Mouse (Mus musculus): ENCODE data around the gene Ube2o. TPM values are rescaled to one million over a fixed set of nuclear protein-coding genes. Genes with fewer than 3 reads are reported as not detected.

The Ube2o gene
- total RNA-seq, 2 experiments from 2014 or later = 29.1 to 33.8 TPM

- DNase-seq = no peak
These were observed 43.0 kb downstream of the Ube2o start for GRCm38 (mm10) chr11:116538142-116538735.

GRCm38 (mm10) chr11:116537388-116537787 is 43.9 kb downstream of the Ube2o start:
- DNase-seq = no peak

- no peak for DNase-seq
These were observed 44.6 kb downstream of the Ube2o start for GRCm38 (mm10) chr11:116536685-116537084.

GRCm38 (mm10) chr11:116534154-116534865 is 46.9 kb downstream of the Ube2o start:
- DNase-seq = peak; percentile 85

GRCm38 (mm10) chr11:116533341-116534153 is 47.7 kb downstream of the Ube2o start:
- DNase-seq = peak; percentile 49

- peak; percentile 84 for DNase-seq
These were observed 48.4 kb downstream of the Ube2o start for GRCm38 (mm10) chr11:116532810-116533338.

GRCm38 (mm10) chr11:116532262-116532809 is 48.9 kb downstream of the Ube2o start:
- DNase-seq = peak; percentile 52

- DNase-seq = no peak
These were observed 49.7 kb downstream of the Ube2o start for GRCm38 (mm10) chr11:116531371-116532191.

GRCm38 (mm10) chr11:116530187-116531147 is 50.8 kb downstream of the Ube2o start, which contains the start of gene Sphk1:
Gene Sphk1 (plus strand): TSS chr11:116530925.
- no peak for DNase-seq

GRCm38 (mm10) chr11:116528636-116529320 is 52.5 kb downstream of the Ube2o start:
- DNase-seq = no peak

- DNase-seq = peak; percentile 72
These were observed 57.5 kb downstream of the Ube2o start for GRCm38 (mm10) chr11:116523699-116524189.

- peak; percentile 63 for DNase-seq
These were observed 58.2 kb downstream of the Ube2o start for GRCm38 (mm10) chr11:116522886-116523698.

GRCm38 (mm10) chr11:116522046-116522445 is 59.2 kb downstream of the Ube2o start:
- DNase-seq = no peak

GRCm38 (mm10) chr11:116521143-116521542 is 60.1 kb downstream of the Ube2o start:
- peak; percentile 48 for DNase-seq

- peak; percentile 47 for DNase-seq
These were observed 62.8 kb downstream of the Ube2o start for GRCm38 (mm10) chr11:116518482-116518881.

- DNase-seq = no peak
These were observed 65.8 kb downstream of the Ube2o start for GRCm38 (mm10) chr11:116515330-116516020.

GRCm38 (mm10) chr11:116513531-116514038 is 67.7 kb downstream of the Ube2o start:
- DNase-seq = no peak

GRCm38 (mm10) chr11:116512987-116513386 is 68.3 kb downstream of the Ube2o start:
- no peak for DNase-seq

All from heart, postnatal 4 days (tissue).